Mouse (Mus musculus): ENCODE results near the gene Shroom1.

Gene Shroom1

GRCm38 (mm10) chr11:53479171-53479782, 22.3 kb downstream of the Shroom1 start:
- CTCF ChIA-PET = no interaction called here

DNA sequence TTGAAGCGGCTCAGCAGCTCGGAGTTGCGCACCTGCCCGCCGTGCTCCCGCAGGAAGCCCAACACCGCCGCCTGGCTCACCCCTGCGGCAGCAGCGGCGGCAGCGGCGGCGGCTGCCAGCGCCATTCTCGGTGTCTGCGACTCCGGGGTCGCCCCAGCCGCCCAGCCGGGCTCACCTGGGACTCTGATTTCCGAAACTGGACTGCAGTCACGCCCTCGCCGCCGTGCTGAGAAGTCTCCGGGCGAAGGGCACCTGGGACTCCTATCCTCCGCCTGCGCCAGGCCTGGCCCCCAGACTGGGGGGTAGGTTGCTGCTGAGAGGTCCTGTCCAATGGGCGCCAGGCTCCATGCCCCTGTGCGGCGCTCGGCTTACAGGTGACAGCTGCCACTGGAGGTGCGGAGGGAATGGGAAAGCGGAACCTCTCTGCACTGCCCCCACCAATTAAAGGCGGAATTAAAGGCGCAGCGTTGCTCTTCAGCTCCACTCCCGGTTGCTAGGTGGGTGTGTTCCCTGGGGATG, 22.8 kb downstream of the Shroom1 start, which contains the start of the genes Gm9945 and Sowaha:
Gm9945 (plus strand) TSS at position 384 of the 519 bp plus-strand sequence.
Sowaha (minus strand) TSS at position 492 of the 519 bp plus-strand sequence.
- CTCF ChIA-PET = no interaction called here

GRCm38 (mm10) chr11:53481088-53481730, 24.2 kb downstream of the Shroom1 start:
- CTCF ChIA-PET = interaction anchor here (0.6 kb wide), 1 partner anchor 763 kb away, joined by 5 read pairs; no protein-coding TSS in a partner anchor

- CTCF ChIA-PET = interaction anchor here (0.6 kb wide), 1 partner anchor 79 kb away, joined by 4 read pairs; no protein-coding TSS in a partner anchor
Observed at GRCm38 (mm10) chr11:53483159-53483891, 26.3 kb downstream of the Shroom1 start.

GRCm38 (mm10) chr11:53485719-53486118, 28.7 kb downstream of the Shroom1 start:
- CTCF ChIA-PET = no interaction called here

- CTCF ChIA-PET = no interaction called here
Observed at GRCm38 (mm10) chr11:53486351-53486750, 29.3 kb downstream of the Shroom1 start.

- CTCF ChIA-PET = no interaction called here
Observed at GRCm38 (mm10) chr11:53486822-53487594, 30.0 kb downstream of the Shroom1 start.

GRCm38 (mm10) chr11:53489007-53489406, 32.0 kb downstream of the Shroom1 start:
- CTCF ChIA-PET = no interaction called here

DNA sequence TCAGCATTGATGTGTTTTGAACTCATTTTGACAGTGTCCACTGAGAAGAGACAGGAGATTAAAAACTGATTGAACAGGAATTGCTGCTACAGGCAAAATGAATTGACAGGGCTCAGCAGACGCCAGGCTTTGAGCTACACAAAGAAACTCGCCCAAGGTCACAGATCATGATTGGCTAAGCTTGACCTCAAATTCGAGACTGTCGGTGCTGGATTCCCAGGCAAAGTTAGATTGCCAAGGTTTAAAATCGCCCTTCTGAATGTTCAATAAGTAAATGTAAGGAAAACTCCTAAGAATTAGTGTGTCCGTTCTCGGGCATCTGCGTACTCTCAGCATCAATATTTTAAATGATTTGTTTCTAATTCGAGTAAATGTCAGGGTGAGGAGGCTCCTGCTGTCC, 32.4 kb downstream of the Shroom1 start:
- CTCF ChIA-PET = no interaction called here

DNA sequence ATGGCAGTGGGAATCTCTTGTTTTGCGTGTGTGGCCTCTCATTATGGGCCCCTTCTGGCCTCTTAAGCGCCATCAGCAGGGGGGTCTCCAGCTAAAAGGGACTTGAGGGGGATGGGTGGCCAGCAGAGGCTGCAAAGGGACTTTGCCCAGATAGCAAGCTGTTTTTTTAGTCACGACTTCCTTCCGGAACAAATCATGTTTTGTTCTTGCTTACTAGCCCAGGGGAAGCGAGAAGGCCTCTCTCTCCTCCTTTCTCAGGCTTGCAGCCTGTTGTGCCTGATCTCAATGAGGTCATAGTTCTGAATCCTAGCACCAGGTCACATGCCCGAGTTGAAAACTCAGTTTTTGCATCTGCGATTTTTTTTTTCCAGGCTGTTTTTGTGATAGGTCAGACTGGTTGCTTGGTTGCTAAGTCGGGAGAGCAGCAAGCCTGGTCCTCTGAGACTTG, 35.0 kb downstream of the Shroom1 start:
- CTCF ChIA-PET = no interaction called here

GRCm38 (mm10) chr11:53493243-53493955, 36.4 kb downstream of the Shroom1 start:
- CTCF ChIA-PET = no interaction called here

DNA sequence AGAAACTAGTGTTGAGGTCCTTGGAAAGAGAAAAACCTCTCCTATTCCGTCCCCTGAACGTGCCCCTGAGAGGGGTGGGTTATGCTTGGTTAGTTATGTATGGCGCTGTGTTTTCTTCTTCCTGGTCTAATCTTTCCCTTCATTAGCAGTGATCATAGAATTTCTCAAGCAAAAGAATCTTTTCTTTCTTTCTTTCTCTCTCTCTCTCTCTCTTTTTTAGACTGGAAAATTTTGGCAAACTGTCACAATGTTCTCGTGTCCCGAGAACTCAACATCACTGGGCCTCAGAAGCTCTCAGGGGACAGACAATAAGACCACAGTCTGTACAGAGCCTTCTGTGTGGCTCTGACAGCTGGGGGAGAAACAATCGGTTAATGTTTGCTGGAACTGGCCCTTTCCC, 38.4 kb downstream of the Shroom1 start:
- CTCF ChIA-PET = no interaction called here

DNA sequence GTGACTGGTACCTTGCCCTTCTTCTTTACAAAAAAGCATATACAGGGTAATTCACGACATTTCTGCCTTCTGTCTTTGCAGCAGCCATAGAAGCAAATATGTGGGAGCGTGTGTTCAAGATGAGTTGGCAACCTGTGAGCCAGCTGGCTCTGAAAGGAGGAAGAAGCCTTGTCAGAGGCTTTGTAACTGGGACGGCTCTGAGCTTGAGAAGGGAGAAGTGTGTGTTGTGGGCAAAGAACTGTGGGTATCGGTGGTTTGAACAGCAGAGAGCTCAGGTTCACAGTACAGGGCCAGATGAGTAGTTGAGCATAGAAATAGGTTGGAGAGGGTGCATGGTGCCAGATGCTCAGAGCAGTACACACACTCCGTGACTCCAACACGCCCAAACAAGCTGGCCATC, 39.9 kb downstream of the Shroom1 start:
- CTCF ChIA-PET = interaction anchor here (0.7 kb wide), 1 partner anchor 40 kb away, joined by 3 read pairs; no protein-coding TSS in a partner anchor

- CTCF ChIA-PET = no interaction called here
Observed at GRCm38 (mm10) chr11:53500569-53500968, 43.6 kb downstream of the Shroom1 start.

- CTCF ChIA-PET = no interaction called here
Observed at GRCm38 (mm10) chr11:53502039-53502765, 45.2 kb downstream of the Shroom1 start.

DNA sequence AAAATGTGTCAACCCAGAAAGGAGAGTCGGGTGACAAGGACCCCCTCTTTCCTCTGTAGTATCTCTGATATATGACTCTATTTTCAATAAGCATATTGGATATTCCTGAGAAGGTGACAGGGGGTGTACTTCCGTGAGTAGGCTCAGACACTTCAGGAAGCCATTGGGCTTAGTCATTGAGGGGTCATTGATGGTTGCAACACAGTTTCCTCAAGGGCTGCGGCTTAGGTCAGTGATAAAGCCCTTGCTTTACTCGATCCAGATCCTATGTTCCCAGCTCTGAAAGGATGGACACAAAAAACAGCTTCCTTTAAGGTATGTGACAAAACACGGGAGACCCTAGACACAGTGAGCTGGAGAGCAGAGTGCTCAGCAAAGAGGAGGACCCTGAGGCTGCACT, 46.7 kb downstream of the Shroom1 start:
- CTCF ChIA-PET = no interaction called here

- CTCF ChIA-PET = interaction anchor here (0.5 kb wide), 1 partner anchor 177 kb away, joined by 4 read pairs; no protein-coding TSS in a partner anchor
Observed at GRCm38 (mm10) chr11:53504376-53504775, 47.4 kb downstream of the Shroom1 start.

DNA sequence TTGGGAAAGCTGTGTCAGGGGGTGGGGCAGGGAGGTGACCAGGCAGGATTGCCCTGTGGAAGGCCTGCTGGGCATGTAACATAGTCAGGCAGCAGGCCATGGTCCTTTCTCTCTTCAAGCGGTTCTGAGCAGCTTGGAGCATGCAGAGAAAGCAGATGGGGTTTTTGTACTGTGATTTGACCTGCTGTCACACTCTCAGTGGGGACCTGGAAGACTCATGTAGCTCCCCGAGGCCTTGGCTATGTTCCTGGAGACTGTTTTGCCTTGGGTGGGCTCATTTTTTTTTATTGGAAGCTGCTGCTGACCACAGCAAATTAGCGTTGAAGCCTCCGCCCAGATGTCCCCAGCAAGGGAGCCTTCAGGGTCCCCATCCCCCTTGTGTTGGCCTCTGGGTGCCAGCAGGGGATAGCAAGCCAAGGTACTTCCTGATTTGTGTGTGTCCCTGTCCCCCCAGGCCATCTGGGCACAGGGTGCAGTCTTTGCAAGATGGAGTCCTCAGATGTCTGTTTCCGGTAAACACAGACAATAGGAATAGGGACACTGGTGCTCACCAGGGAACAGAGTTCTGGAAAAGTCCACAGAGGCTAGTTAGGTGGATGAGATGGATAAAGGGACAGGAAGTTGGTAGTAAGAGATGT, 48.1 kb downstream of the Shroom1 start:
- CTCF ChIA-PET = no interaction called here

DNA sequence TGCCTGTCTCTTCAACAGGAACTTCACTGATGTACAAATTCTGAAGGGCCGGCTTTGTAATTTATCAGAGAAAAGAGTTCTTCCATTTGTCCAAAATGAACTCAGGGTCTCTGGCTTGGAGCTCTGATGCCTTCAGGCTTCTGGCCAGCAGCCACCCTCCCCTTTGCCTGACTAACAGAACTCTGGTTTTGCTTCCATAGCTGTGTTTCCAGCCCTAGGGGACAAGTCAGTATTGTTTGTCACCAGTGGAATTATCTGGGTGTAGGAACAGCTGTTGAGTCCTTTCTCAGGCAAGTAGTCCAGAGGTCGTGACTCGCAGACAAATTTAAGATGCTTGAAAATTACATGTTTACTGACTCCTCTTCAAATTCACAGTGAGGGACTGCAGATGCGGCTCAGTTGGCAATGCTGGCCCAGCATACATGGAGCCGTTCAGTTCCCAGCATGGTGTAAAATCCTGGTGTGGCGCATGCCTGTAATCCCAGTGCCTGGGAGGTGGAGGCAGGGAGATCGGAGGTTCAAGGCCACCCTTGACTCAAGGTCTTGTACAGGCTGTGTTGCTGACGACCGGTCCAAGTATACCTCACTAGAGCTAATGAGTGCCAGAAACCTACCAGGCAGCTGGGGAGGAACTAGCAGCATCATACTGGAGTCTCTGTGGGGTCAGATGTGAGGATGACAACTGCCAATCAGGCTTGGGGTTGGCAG, 50.2 kb downstream of the Shroom1 start:
- CTCF ChIA-PET = no interaction called here

Measured in spleen, embryonic (tissue).